Mouse (Mus musculus) kidney, adult 2 months (tissue): Measurements from ENCODE around the gene Peli2. TPM values are rescaled to one million over a fixed set of nuclear protein-coding genes. Genes with fewer than 3 reads are reported as not detected.

Experiments used
- DNase-seq: peaks from one replicate; pipeline ENCODE4 v3.0.0; 2021
- H3K27ac ChIP-seq: fragments of 200-500 bp; 2 replicates; pipeline ENCODE4 v1.5.1; 2012; ENCODE audit warnings: low read depth, low read length, control low read depth, inconsistent platforms; ENCODE audit not compliant: insufficient read depth
- H3K27me3 ChIP-seq: fragments of 200-500 bp; replicated peaks from 2 replicates; pipeline ENCODE4 v1.6.1; 2012; ENCODE audit warnings: mild to moderate bottlenecking, moderate library complexity, low read length, inconsistent platforms; ENCODE audit not compliant: control insufficient read depth, insufficient read depth
- H3K36me3 ChIP-seq: fragments of 200-500 bp; 2 replicates; pipeline ENCODE4 v1.6.1; 2012; ENCODE audit warnings: mild to moderate bottlenecking, moderate library complexity, low read length, inconsistent platforms; ENCODE audit not compliant: control insufficient read depth, insufficient read depth
- H3K4me1 ChIP-seq: fragments of 200-500 bp; 2 replicates; pipeline ENCODE4 v1.6.1; 2011; ENCODE audit warnings: low read length; ENCODE audit not compliant: control insufficient read depth, insufficient read depth
- H3K4me3 ChIP-seq: fragments of 200-500 bp; 2 replicates; pipeline ENCODE4 v1.5.1; 2011; ENCODE audit warnings: mild to moderate bottlenecking, low read depth, low read length, control low read depth; ENCODE audit not compliant: insufficient read depth
- CTCF ChIP-seq: fragments of 200-500 bp; conservative IDR thresholded peaks from 2 replicates; pipeline ENCODE4 v1.5.1; 2011; ENCODE audit warnings: low read depth, mild to moderate bottlenecking, control low read depth, low read length, moderate library complexity, mixed read lengths; ENCODE audit not compliant: insufficient read depth, insufficient read length
- POLR2A ChIP-seq: fragments of 200-500 bp; IDR thresholded peaks from one replicate; pipeline ENCODE4 v1.6.1; 2011; ENCODE audit warnings: low read depth, low read length, control low read depth
- WGBS: fragments of 180-500 bp; shearing (Covaris S2); methylation state at CpG from one replicate; pipeline ENCODE4 v1.1.7; 2018; 5-methylcytosine and 5-hydroxymethylcytosine counted together
- polyA plus RNA-seq: library from polyadenylated mRNA; depleted of rRNA; stranded (reverse); fragments of >200 nt; gene quantifications from 2 replicates; pipeline ENCODE4 v1.2.3, GENCODE M21; 2012

The Peli2 gene
- polyA plus RNA-seq, 1 experiment = 31.7 TPM

DNA sequence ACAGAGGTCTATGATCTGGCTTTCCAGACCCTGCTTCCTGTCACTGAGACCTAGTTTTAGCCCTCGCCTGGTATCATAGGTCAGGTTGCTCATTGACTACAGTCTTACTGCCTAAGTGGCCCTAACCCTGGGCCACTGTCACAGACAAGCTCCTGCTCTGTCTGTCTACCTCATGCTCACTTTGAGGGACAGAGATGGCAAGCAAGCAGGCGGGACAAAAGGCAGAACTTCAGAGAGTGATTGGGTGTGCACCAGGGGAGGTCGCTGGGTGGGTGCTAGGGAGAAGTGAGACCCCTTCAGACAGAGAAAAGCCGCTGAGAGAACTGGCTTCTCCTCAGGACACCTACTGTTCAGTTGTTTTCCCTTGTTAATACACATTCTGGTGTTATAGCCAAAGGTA lies 6.3 kb downstream of the Peli2 start:
- 77% methylated on average over 4 of the region's 4 CpGs for WGBS
- TF ChIP-seq CTCF (no peak), POLR2A (no peak)
- H3K27ac ChIP-seq = peak overlapping the region; percentile 21; the same call in 1 of the 2 replicates
- no peak for DNase-seq
- H3K4me1 ChIP-seq = peaks cover 44% of the 10 kb centered on the region
- H3K36me3 ChIP-seq = no peaks in the 10 kb centered on the region
- H3K27me3 ChIP-seq = no peaks in the 10 kb centered on the region
- no peak overlapping the region for H3K4me3 ChIP-seq

GRCm38 (mm10) chr14:48127609-48128185 lies 7.1 kb downstream of the Peli2 start:
- H3K27ac ChIP-seq = peak overlapping the region; percentile 21
- no peaks in the 10 kb centered on the region for H3K36me3 ChIP-seq
- no peak for TF ChIP-seq CTCF
- no peak for TF ChIP-seq POLR2A
- H3K4me1 ChIP-seq = peaks cover 49% of the 10 kb centered on the region
- H3K4me3 ChIP-seq = no peak overlapping the region
- H3K27me3 ChIP-seq = no peaks in the 10 kb centered on the region
- DNase-seq = peak; percentile 81
- 24% methylated on average over 8 of the region's 8 CpGs for WGBS

- H3K36me3 ChIP-seq = no peaks in the 10 kb centered on the region
- 95% methylated on average over 5 of the region's 5 CpGs for WGBS
- DNase-seq = no peak
- H3K4me1 ChIP-seq = peaks cover 50% of the 10 kb centered on the region
- TF ChIP-seq CTCF = no peak
- no peak for TF ChIP-seq POLR2A
- H3K27me3 ChIP-seq = no peaks in the 10 kb centered on the region
- no peak overlapping the region for H3K27ac ChIP-seq
- H3K4me3 ChIP-seq = no peak overlapping the region
These were observed 8.1 kb downstream of the Peli2 start for GRCm38 (mm10) chr14:48128701-48129100.

DNA sequence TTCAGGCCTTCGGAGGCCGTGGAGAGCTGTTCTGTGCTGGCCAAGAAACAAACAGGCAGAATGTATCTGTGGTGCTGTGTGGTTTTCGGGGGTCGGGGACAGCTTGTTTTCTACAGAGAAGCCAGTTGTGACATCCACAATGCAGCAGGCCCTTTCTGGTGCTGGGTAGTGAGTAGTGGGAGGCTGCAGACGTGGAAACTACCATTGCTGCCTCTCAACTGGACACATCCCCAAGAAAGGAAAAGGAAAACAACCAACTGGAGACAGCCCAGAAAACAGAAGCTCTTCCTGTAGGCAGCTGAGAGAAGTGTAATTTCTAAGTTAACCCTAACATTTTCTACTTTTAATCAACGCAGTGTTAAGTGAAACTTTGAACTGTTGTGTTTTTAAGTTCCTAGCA lies 9.4 kb downstream of the Peli2 start:
- Histone ChIP-seq H3K27ac (peak overlapping the region; percentile 46; the same call in 1 of the 2 replicates), H3K4me1 (peaks cover 60% of the 10 kb centered on the region)
- 75% methylated on average over 6 of the region's 6 CpGs for WGBS

DNA sequence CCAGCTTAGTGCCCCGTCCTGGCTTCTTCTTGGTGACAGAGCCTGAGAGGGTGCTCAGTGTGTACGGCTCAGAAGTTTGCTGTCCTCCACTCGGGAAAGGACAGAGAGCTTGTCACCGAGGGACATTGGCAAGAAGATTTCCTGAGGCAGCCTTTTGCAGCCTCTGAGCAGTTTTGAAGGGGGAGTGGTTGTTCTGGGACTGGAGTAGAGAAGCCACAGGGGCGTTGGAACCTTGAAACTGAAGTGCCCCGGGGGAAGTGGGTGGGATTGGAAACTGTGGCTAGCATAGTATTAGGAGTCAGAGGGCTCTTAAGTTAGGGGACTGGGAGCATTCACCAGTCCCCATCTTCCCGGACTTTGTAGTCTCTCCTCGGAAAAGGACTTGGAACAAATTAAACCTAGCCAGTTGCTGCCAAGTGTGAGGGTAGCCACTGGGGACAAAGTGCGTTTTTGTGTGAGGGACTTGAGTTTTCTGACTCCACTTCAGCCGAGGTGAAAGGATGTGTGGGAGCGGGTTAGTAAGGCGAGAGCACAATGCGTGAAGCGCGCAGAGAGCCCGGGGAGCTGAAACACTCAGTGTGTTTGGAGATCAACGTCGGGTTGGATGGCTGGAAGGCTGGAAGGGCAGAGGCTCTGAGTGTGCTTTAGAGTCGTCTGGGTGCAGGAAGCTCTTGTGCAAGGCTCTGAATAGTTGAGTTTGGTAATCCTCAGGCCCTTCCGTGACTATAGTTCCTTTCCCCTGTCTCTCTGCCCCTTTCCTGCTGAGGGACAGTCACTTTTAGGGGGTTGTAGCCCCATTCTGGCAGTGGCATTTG lies 10.3 kb downstream of the Peli2 start:
- TF ChIP-seq POLR2A = no peak
- TF ChIP-seq CTCF = no peak
- Histone ChIP-seq H3K4me1 (peaks cover 64% of the 10 kb centered on the region), H3K27ac (peak overlapping the region; percentile 76), H3K27me3 (no peaks in the 10 kb centered on the region), H3K36me3 (no peaks in the 10 kb centered on the region), H3K4me3 (no peak overlapping the region)
- DNase-seq = peak; percentile 92
- 14% methylated on average over 20 of the region's 20 CpGs for WGBS

More for the DNA sequence above, 9.4 kb downstream of the Peli2 start:
- Histone ChIP-seq H3K4me3 (no peak overlapping the region), H3K27me3 (no peaks in the 10 kb centered on the region), H3K36me3 (no peaks in the 10 kb centered on the region)
- no peak for TF ChIP-seq CTCF
- TF ChIP-seq POLR2A = no peak
- DNase-seq = no peak

GRCm38 (mm10) chr14:48131576-48131922 lies 10.9 kb downstream of the Peli2 start:
- Histone ChIP-seq H3K4me1 (peaks cover 64% of the 10 kb centered on the region), H3K36me3 (no peaks in the 10 kb centered on the region), H3K27me3 (no peaks in the 10 kb centered on the region), H3K27ac (peak overlapping the region; percentile 76), H3K4me3 (no peak overlapping the region)
- peak; percentile 65 for DNase-seq
- 43% methylated on average over 4 of the region's 4 CpGs for WGBS
- TF ChIP-seq CTCF = no peak
- TF ChIP-seq POLR2A = no peak

GRCm38 (mm10) chr14:48132241-48132640 lies 11.6 kb downstream of the Peli2 start:
- no peaks in the 10 kb centered on the region for H3K36me3 ChIP-seq
- H3K4me3 ChIP-seq = no peak overlapping the region
- TF ChIP-seq CTCF (no peak), POLR2A (no peak)
- no peak for DNase-seq
- WGBS = 80% methylated on average over 3 of the region's 3 CpGs
- H3K27me3 ChIP-seq = no peaks in the 10 kb centered on the region
- H3K27ac ChIP-seq = peak overlapping the region; percentile 76
- peaks cover 60% of the 10 kb centered on the region for H3K4me1 ChIP-seq
